22 mouse cellular contexts compared by ENCODE assay signal in the genomic region with DNA sequence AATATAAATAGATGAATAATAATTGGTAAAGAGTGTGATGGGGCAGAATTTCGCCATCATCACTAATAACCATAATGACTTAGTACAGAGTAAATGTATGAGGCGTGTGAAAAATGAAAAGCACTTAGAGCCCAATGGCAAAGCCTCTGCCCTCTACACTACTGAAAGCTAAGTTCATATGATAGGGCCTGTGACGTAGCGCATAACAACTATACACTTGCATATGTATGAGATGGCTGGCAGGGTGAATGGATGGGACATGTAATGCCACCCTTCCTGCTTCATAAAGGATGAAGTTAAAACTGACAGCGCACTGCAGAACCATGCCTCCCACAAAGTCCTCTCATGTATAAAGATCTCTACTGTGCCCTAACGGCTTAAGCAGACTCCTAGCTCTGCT.
DNase-seq lines count a peak whose midpoint lies in the region; ATAC-seq lines count a peak whose summit lies in the region.
"Had no signal": no experiment of that assay in that cellular context is flagged by ENCODE, and none has a peak within 500 bp of the region (broad histone marks: within the 10 kb centered on the region; RNA-seq: fewer than 3 reads in every experiment).

No protein-coding gene starts in this region.

- no peak overlapping the region for H3K4me3 ChIP-seq in forebrain, embryonic 13.5 days
- no peak overlapping the region for H3K4me3 ChIP-seq in forebrain, embryonic 15.5 days
- no peak overlapping the region for H3K4me3 ChIP-seq in heart, embryonic 10.5 days
- no peak overlapping the region for H3K4me3 ChIP-seq in midbrain, embryonic 13.5 days (replicated peaks)
- no peak overlapping the region for H3K4me3 ChIP-seq in midbrain, embryonic 14.5 days (replicated peaks; ENCODE audit: low read depth, low read length)
- no peak overlapping the region for H3K4me3 ChIP-seq in embryonic facial prominence, embryonic 10.5 days
- H3K4me3 ChIP-seq: embryonic facial prominence, embryonic 12.5 days; embryonic facial prominence, embryonic 15.5 days; heart, adult 2 months; hindbrain, embryonic 12.5 days had no signal

- no peak overlapping the region for H3K4me2 ChIP-seq in forebrain, embryonic 13.5 days
- no peak overlapping the region for H3K4me2 ChIP-seq in forebrain, embryonic 15.5 days (replicated peaks)
- no peak overlapping the region for H3K4me2 ChIP-seq in midbrain, embryonic 13.5 days (replicated peaks)
- H3K4me2 ChIP-seq in midbrain, embryonic 14.5 days (ENCODE audit: low read length), result no peak overlapping the region
- H3K4me2 ChIP-seq: embryonic facial prominence, embryonic 12.5 days; embryonic facial prominence, embryonic 15.5 days; heart, embryonic 11.5 days; hindbrain, embryonic 12.5 days had no signal

- peak; percentile 75 for DNase-seq in heart, adult 11 months
- DNase-seq in heart, embryonic 10.5 days (ENCODE audit: low spot score), result no peak
- DNase-seq in midbrain, embryonic 14.5 days, result no peak
- no peak for DNase-seq in embryonic facial prominence, embryonic 10.5 days (ENCODE audit: low spot score)
- DNase-seq: adrenal gland, adult 8-10 months; adrenal gland, postnatal 25 days; cerebellum, adult 18-20 months; cerebellum, adult 9-10 months; cerebellum, postnatal 14 days; gastrocnemius, postnatal 25 days; heart, adult 2 months had no signal

- 0 out of 2 replicates have a peak, but pooled peaks cover 4% of the 10 kb centered on the region for H3K4me1 ChIP-seq in forebrain, embryonic 13.5 days
- H3K4me1 ChIP-seq in forebrain, embryonic 15.5 days, result peaks cover 11% of the 10 kb centered on the region
- H3K4me1 ChIP-seq in heart, embryonic 10.5 days, result no peaks in the 10 kb centered on the region; the same call in 1 of the 2 replicates
- no peaks in the 10 kb centered on the region; the same call in 1 of the 2 replicates for H3K4me1 ChIP-seq in midbrain, embryonic 13.5 days (replicated peaks)
- H3K4me1 ChIP-seq in midbrain, embryonic 14.5 days (ENCODE audit: control insufficient read depth, insufficient read depth, low read length), result no peaks in the 10 kb centered on the region
- H3K4me1 ChIP-seq in embryonic facial prominence, embryonic 10.5 days, result no peaks in the 10 kb centered on the region
- H3K4me1 ChIP-seq: embryonic facial prominence, embryonic 12.5 days; embryonic facial prominence, embryonic 15.5 days; hindbrain, embryonic 12.5 days had no signal

- H3K27ac ChIP-seq in forebrain, embryonic 13.5 days, result no peak overlapping the region
- H3K27ac ChIP-seq in forebrain, embryonic 15.5 days (replicated peaks), result no peak overlapping the region
- H3K27ac ChIP-seq in heart, embryonic 10.5 days, result no peak overlapping the region
- no peak overlapping the region for H3K27ac ChIP-seq in midbrain, embryonic 13.5 days
- no peak overlapping the region for H3K27ac ChIP-seq in midbrain, embryonic 14.5 days (replicated peaks; ENCODE audit: low read depth, low read length)
- H3K27ac ChIP-seq in embryonic facial prominence, embryonic 10.5 days (replicated peaks), result no peak overlapping the region
- H3K27ac ChIP-seq: embryonic facial prominence, embryonic 12.5 days; embryonic facial prominence, embryonic 15.5 days; heart, adult 2 months; hindbrain, embryonic 12.5 days; hindbrain, postnatal 0 days had no signal

- H3K27me3 ChIP-seq in forebrain, embryonic 13.5 days, result no peaks in the 10 kb centered on the region
- no peaks in the 10 kb centered on the region for H3K27me3 ChIP-seq in forebrain, embryonic 15.5 days
- H3K27me3 ChIP-seq in heart, embryonic 10.5 days (ENCODE audit: insufficient read depth, poor library complexity, severe bottlenecking), result no peaks in the 10 kb centered on the region
- no peaks in the 10 kb centered on the region for H3K27me3 ChIP-seq in midbrain, embryonic 13.5 days
- H3K27me3 ChIP-seq in midbrain, embryonic 14.5 days (ENCODE audit: control insufficient read depth, insufficient read depth, low read length), result no peaks in the 10 kb centered on the region
- H3K27me3 ChIP-seq in embryonic facial prominence, embryonic 10.5 days (replicated peaks; ENCODE audit: low read depth, poor library complexity, severe bottlenecking), result no peaks in the 10 kb centered on the region
- H3K27me3 ChIP-seq: embryonic facial prominence, embryonic 12.5 days; embryonic facial prominence, embryonic 15.5 days; hindbrain, embryonic 12.5 days had no signal

- H3K9me3 ChIP-seq in forebrain, embryonic 13.5 days (replicated peaks), result 0 out of 2 replicates have a peak, but pooled peaks cover 2% of the 10 kb centered on the region
- no peaks in the 10 kb centered on the region for H3K9me3 ChIP-seq in forebrain, embryonic 15.5 days
- H3K9me3 ChIP-seq in heart, embryonic 10.5 days, result no peaks in the 10 kb centered on the region
- H3K9me3 ChIP-seq in midbrain, embryonic 13.5 days, result no peaks in the 10 kb centered on the region
- H3K9me3 ChIP-seq in midbrain, embryonic 14.5 days (ENCODE audit: control insufficient read depth, low read length), result peaks cover 2% of the 10 kb centered on the region; the same call in 1 of the 2 replicates
- H3K9me3 ChIP-seq in embryonic facial prominence, embryonic 10.5 days, result no peaks in the 10 kb centered on the region
- H3K9me3 ChIP-seq: embryonic facial prominence, embryonic 15.5 days had no signal

- peak; percentile 59; the same call in 1 of the 2 replicates for ATAC-seq in forebrain, embryonic 13.5 days
- ATAC-seq in forebrain, embryonic 15.5 days (replicated peaks), result no peak
- peak; percentile 62 for ATAC-seq in midbrain, embryonic 13.5 days
- no peak for ATAC-seq in midbrain, embryonic 14.5 days (ENCODE audit: low FRiP score, low TSS enrichment)
- ATAC-seq: activated CD4-positive, CD25-positive, alpha-beta regulatory T cell, adult 4 months; hindbrain, postnatal 0 days; inflammation-experienced regulatory T-cells, adult 6 months; intestine, embryonic 16.5 days had no signal

- H3K36me3 ChIP-seq in forebrain, embryonic 13.5 days (ENCODE audit: poor library complexity, severe bottlenecking), result no peaks in the 10 kb centered on the region
- H3K36me3 ChIP-seq in forebrain, embryonic 15.5 days, result no peaks in the 10 kb centered on the region
- no peaks in the 10 kb centered on the region for H3K36me3 ChIP-seq in heart, embryonic 10.5 days
- H3K36me3 ChIP-seq in midbrain, embryonic 13.5 days, result no peaks in the 10 kb centered on the region
- H3K36me3 ChIP-seq in midbrain, embryonic 14.5 days (ENCODE audit: control insufficient read depth, insufficient read depth, low read length), result no peaks in the 10 kb centered on the region
- no peaks in the 10 kb centered on the region for H3K36me3 ChIP-seq in embryonic facial prominence, embryonic 10.5 days (replicated peaks)
- H3K36me3 ChIP-seq: embryonic facial prominence, embryonic 12.5 days; embryonic facial prominence, embryonic 15.5 days; hindbrain, embryonic 12.5 days had no signal

- no peak overlapping the region for H3K9ac ChIP-seq in forebrain, embryonic 13.5 days
- no peak overlapping the region for H3K9ac ChIP-seq in forebrain, embryonic 15.5 days (replicated peaks)
- no peak overlapping the region for H3K9ac ChIP-seq in midbrain, embryonic 13.5 days (replicated peaks)
- no peak overlapping the region for H3K9ac ChIP-seq in midbrain, embryonic 14.5 days (replicated peaks; ENCODE audit: low read length)
- H3K9ac ChIP-seq: embryonic facial prominence, embryonic 12.5 days; embryonic facial prominence, embryonic 15.5 days; hindbrain, embryonic 12.5 days had no signal

- WGBS in forebrain, embryonic 13.5 days, result 89% methylated on average over 6 of the region's 6 CpGs
- 74% methylated on average over 6 of the region's 6 CpGs for WGBS in forebrain, embryonic 15.5 days
- WGBS in heart, embryonic 10.5 days, result 81% methylated on average over 6 of the region's 6 CpGs
- WGBS in midbrain, embryonic 13.5 days, result 76% methylated on average over 6 of the region's 6 CpGs
- 71% methylated on average over 6 of the region's 6 CpGs for WGBS in midbrain, embryonic 14.5 days
- 93% methylated on average over 6 of the region's 6 CpGs for WGBS in embryonic facial prominence, embryonic 10.5 days

Comparison
In these comparisons a context has a peak if more than half of its experiments do, and no peak if none do; other contexts are left out.
1. ATAC-seq: peak in forebrain, embryonic 13.5 days (single experiment) and midbrain, embryonic 13.5 days (single experiment); none in forebrain, embryonic 15.5 days (single experiment) and midbrain, embryonic 14.5 days (single experiment).